17 mouse cellular contexts compared by ENCODE assay signal in the genomic region with DNA sequence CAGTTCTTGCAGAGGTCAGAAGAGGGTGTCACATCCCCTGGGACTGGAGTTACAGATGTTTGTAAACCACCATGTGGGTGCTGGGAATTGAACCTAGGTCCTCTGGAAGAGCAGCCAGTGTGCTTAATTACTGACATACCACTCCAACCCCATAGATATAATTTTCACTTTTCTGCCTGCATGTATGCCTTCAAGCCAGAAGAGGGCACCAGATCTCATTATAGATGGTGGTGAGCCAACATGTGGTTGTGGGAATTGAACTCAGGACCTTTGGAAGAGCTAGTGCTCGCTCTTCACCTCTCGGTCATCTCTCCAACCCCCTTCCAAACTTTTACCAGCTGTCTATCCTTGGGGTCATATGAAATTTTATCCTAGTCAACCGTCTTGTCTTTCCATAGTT.
A peak's percentile ranks its signal among the peaks of the same experiment; 100 is the strongest.
DNase-seq lines count a peak whose midpoint lies in the region; TF ChIP-seq lines count a peak whose summit lies in the region.
"Had no signal": no experiment of that assay in that cellular context is flagged by ENCODE, and none has a peak within 500 bp of the region (broad histone marks: within the 10 kb centered on the region; RNA-seq: fewer than 3 reads in every experiment).

No protein-coding gene starts in this region.

- no peaks in the 10 kb centered on the region for H3K4me1 ChIP-seq in liver, adult 2 months (ENCODE audit: control insufficient read depth, insufficient read depth, low read length)
- H3K4me1 ChIP-seq in CH12.LX (ENCODE audit: control insufficient read depth in 1 of 2, insufficient read depth in 2 of 2), result no peaks in the 10 kb centered on the region
- H3K4me1 ChIP-seq in cortical plate, adult 2 months (ENCODE audit: control insufficient read depth, insufficient read depth, low read length), result peaks cover 14% of the 10 kb centered on the region
- H3K4me1 ChIP-seq: megakaryocyte, embryonic 14.5 days had no signal

- no peaks in the 10 kb centered on the region for H3K79me2 ChIP-seq in liver, adult 2 months (ENCODE audit: control insufficient read depth, insufficient read depth, low read length)
- H3K79me2 ChIP-seq in CH12.LX (replicated peaks; ENCODE audit: control insufficient read depth, extremely low read depth, insufficient read depth, poor library complexity, severe bottlenecking), result no peaks in the 10 kb centered on the region

- no peak overlapping the region for H3K4me3 ChIP-seq in gastrocnemius, adult 2 months
- H3K4me3 ChIP-seq in liver, adult 2 months (ENCODE audit: insufficient read depth, low read depth, low read length), result no peak overlapping the region
- no peak overlapping the region for H3K4me3 ChIP-seq in CH12.LX (replicated peaks in 1 of 3; ENCODE audit: low read depth in 2 of 3, low read length in 2 of 3, poor library complexity in 1 of 3)
- no peak overlapping the region for H3K4me3 ChIP-seq in cortical plate, adult 2 months (ENCODE audit: insufficient read depth, low read length)
- H3K4me3 ChIP-seq: forebrain, embryonic 12.5 days; hindbrain, embryonic 10.5 days; limb, embryonic 12.5 days; lung, embryonic 15.5 days; megakaryocyte, embryonic 14.5 days; stomach, embryonic 15.5 days had no signal

- no peaks in the 10 kb centered on the region for H3K9me3 ChIP-seq in CH12.LX (replicated peaks; ENCODE audit: low read length)
- H3K9me3 ChIP-seq: limb, embryonic 12.5 days; lung, embryonic 15.5 days; megakaryocyte, embryonic 14.5 days; stomach, embryonic 15.5 days had no signal

- DNase-seq in gastrocnemius, adult 2 months, result no peak
- DNase-seq in gastrocnemius, postnatal 10 days, result no peak
- DNase-seq in liver, adult 2 months (ENCODE audit: extremely low read depth, low read depth, low spot score), result no peak
- no peak for DNase-seq in liver
- DNase-seq in CH12.LX (ENCODE audit: extremely low read depth), result peak; percentile 3
- no peak for DNase-seq in testis, postnatal 14 days (ENCODE audit: low spot score)
- DNase-seq: cerebellum, postnatal 14 days; kidney, postnatal 10 days; spleen, adult 18-20 months; thymus, postnatal 25 days had no signal

- dilution Hi-C loops in CH12.LX (cut with MboI; ENCODE audit: extremely low pct_ligation_motif_present, extremely low pct_unique_long_range_greater_than_20kb, low sequenced_read_pairs), result no loop called here

- no peak overlapping the region for H3K27ac ChIP-seq in gastrocnemius, adult 2 months
- H3K27ac ChIP-seq in liver, adult 2 months (replicated peaks; ENCODE audit: insufficient read depth, low read depth, low read length), result no peak overlapping the region
- H3K27ac ChIP-seq in CH12.LX (ENCODE audit: insufficient read depth, low read depth), result no peak overlapping the region
- no peak overlapping the region for H3K27ac ChIP-seq in cortical plate, adult 2 months (ENCODE audit: insufficient read depth, low read length)
- H3K27ac ChIP-seq: forebrain, embryonic 12.5 days; hindbrain, embryonic 10.5 days; limb, embryonic 12.5 days; lung, embryonic 15.5 days; stomach, embryonic 15.5 days had no signal

- TF ChIP-seq RAD21 in CH12.LX (IDR thresholded peaks at IDR 0.05; ENCODE audit: low read depth, low read length), result peak; percentile 41

- TF ChIP-seq EP300 in CH12.LX (IDR thresholded peaks at IDR 0.05; ENCODE audit: low read length), result no peak

- H3K27me3 ChIP-seq in liver, adult 2 months (ENCODE audit: control insufficient read depth, insufficient read depth, low read length), result no peaks in the 10 kb centered on the region
- peaks cover under 1% of the 10 kb centered on the region for H3K27me3 ChIP-seq in CH12.LX (replicated peaks)
- H3K27me3 ChIP-seq: forebrain, embryonic 12.5 days; lung, embryonic 15.5 days; stomach, embryonic 15.5 days had no signal

- TF ChIP-seq POLR2A in liver, adult 2 months (IDR thresholded peaks at IDR 0.05; ENCODE audit: extremely low read depth, insufficient read depth, low read length), result no peak
- no peak for TF ChIP-seq POLR2A in CH12.LX (IDR thresholded peaks at IDR 0.05; ENCODE audit: low read depth, low read length)
- TF ChIP-seq POLR2A in cortical plate, adult 2 months (IDR thresholded peaks at IDR 0.05; ENCODE audit: extremely low read depth, insufficient read depth, low read length), result no peak

- H3K36me3 ChIP-seq in liver, adult 2 months (ENCODE audit: control insufficient read depth, insufficient read depth, low read length), result no peaks in the 10 kb centered on the region
- no peaks in the 10 kb centered on the region for H3K36me3 ChIP-seq in CH12.LX (replicated peaks in 1 of 2; ENCODE audit: control insufficient read depth in 1 of 2, insufficient read depth in 1 of 2, low read length in 1 of 2)
- H3K36me3 ChIP-seq: limb, embryonic 12.5 days; lung, embryonic 15.5 days; stomach, embryonic 15.5 days had no signal

- in situ Hi-C loops in CH12.LX (cut with MboI; ENCODE audit: low pct_ligation_motif_present, low pct_unique_long_range_greater_than_20kb, low sequenced_read_pairs), result no loop called here

- intact Hi-C loops in gastrocnemius, adult 2 months (cut with DNase I), result no loop called here

- WGBS in liver, adult 2 months, result 96% methylated on average over 3 of the region's 3 CpGs

- no peak overlapping the region for H3K4me2 ChIP-seq in CH12.LX (ENCODE audit: insufficient read depth, low read depth, poor library complexity, severe bottlenecking)
- H3K4me2 ChIP-seq: forebrain, embryonic 12.5 days; limb, embryonic 12.5 days; lung, embryonic 15.5 days; stomach, embryonic 15.5 days had no signal

- TF ChIP-seq CTCF in gastrocnemius, adult 2 months (IDR thresholded peaks at IDR 0.05), result peak; percentile 42
- peak; percentile 18; the same call in 1 of the 2 replicates for TF ChIP-seq CTCF in liver, adult 2 months (IDR thresholded peaks at IDR 0.05; ENCODE audit: low read depth, low read length)
- TF ChIP-seq CTCF in CH12.LX (conservative IDR thresholded peaks at IDR 0.05 in 1 of 2, IDR thresholded peaks at IDR 0.05 in 1 of 2; ENCODE audit: low read depth in 2 of 2, low read length in 2 of 2), result peak in 1 of 2 experiments; percentile 59; a peak in 3 of 4 replicates
- TF ChIP-seq CTCF in cortical plate, adult 2 months (IDR thresholded peaks at IDR 0.05; ENCODE audit: extremely low read depth, insufficient read depth, low read length), result peak; percentile 13; the same call in 1 of the 2 replicates

- no peak overlapping the region for H3K9ac ChIP-seq in liver, adult 2 months (ENCODE audit: low read depth, low read length)
- H3K9ac ChIP-seq in CH12.LX (ENCODE audit: insufficient read depth, low read depth), result no peak overlapping the region
- H3K9ac ChIP-seq: forebrain, embryonic 12.5 days; limb, embryonic 12.5 days; lung, embryonic 15.5 days; stomach, embryonic 15.5 days had no signal

TF ChIP-seq in CH12.LX, 34 proteins besides CTCF, POLR2A, EP300 and RAD21:
- TF ChIP-seq SMC3 (IDR thresholded peaks at IDR 0.05; ENCODE audit: low read depth, low read length) (peak; percentile 52), ZMIZ1 (IDR thresholded peaks at IDR 0.05; ENCODE audit: low read depth, low read length) (no peak), GABPA (IDR thresholded peaks at IDR 0.05; ENCODE audit: insufficient replicate concordance, low read depth, low read length) (no peak), ZNF384 (IDR thresholded peaks at IDR 0.05; ENCODE audit: low read depth, low read length) (no peak)
TF ChIP-seq in CH12.LX: peak in this region for 1.
